ENCODE assay signal across 10 mouse cellular contexts in the genomic region with DNA sequence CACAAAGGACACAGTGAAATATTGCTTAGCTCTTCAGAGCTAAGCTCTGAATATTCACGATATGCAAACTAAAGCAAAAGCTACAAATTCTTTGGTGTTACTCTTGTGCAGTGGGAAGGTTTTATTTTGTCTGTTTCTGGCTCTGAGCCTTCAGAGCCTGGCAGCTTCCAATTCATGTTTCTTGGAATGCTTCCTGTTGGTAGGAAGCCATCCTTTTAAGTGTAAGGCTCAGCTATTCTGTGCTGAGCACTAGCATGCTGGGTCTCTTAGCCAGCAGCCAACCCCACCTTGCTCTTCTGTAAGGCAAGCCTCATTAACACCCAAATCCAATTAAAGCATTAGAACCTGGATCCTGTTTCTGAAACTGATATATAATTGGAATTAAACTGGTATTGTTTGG.
DNase-seq lines count a peak whose midpoint lies in the region; ATAC-seq lines count a peak whose summit lies in the region.
"Had no signal": no experiment of that assay in that cellular context is flagged by ENCODE, and none has a peak within 500 bp of the region (broad histone marks: within the 10 kb centered on the region; RNA-seq: fewer than 3 reads in every experiment).

No protein-coding gene starts in this region.

- no peaks in the 10 kb centered on the region for H3K4me1 ChIP-seq in neural tube, embryonic 13.5 days (replicated peaks)
- H3K4me1 ChIP-seq: limb, embryonic 12.5 days had no signal

- WGBS in neural tube, embryonic 13.5 days: 77% methylated on average over 1 of the region's 1 CpGs

- no peak for ATAC-seq in cerebellum, adult (ENCODE audit: insufficient number of reproducible peaks, low FRiP score, low TSS enrichment)
- peak; percentile 61 for ATAC-seq in neural tube, embryonic 13.5 days (ENCODE audit: low read depth)

- no peak overlapping the region for H3K9ac ChIP-seq in neural tube, embryonic 13.5 days
- H3K9ac ChIP-seq: limb, embryonic 12.5 days had no signal

- H3K27me3 ChIP-seq in neural tube, embryonic 13.5 days: no peaks in the 10 kb centered on the region
- H3K27me3 ChIP-seq: limb, embryonic 12.5 days had no signal

- H3K4me2 ChIP-seq in neural tube, embryonic 13.5 days: no peak overlapping the region
- H3K4me2 ChIP-seq: limb, embryonic 12.5 days had no signal

- no peaks in the 10 kb centered on the region for H3K36me3 ChIP-seq in neural tube, embryonic 13.5 days
- H3K36me3 ChIP-seq: limb, embryonic 12.5 days had no signal

- H3K27ac ChIP-seq in neural tube, embryonic 13.5 days (replicated peaks): no peak overlapping the region
- H3K27ac ChIP-seq: limb, embryonic 12.5 days had no signal

- DNase-seq in cerebellum, postnatal 36 days: peak; percentile 4 to 17
- DNase-seq in neural tube, embryonic 10.5 days (ENCODE audit: extremely low spot score, low spot score): no peak
- DNase-seq in left cerebral cortex, adult 9 months (ENCODE audit: low spot score in 2 of 2): peak; percentile 19 to 69
- no peak for DNase-seq in urinary bladder, postnatal 25 days (ENCODE audit: low spot score)
- no peak for DNase-seq in testis, postnatal 10 days (ENCODE audit: low spot score)
- DNase-seq in embryo, embryonic 10 days (ENCODE audit: low spot score): no peak
- DNase-seq: heart, postnatal 36 days had no signal

- no peak overlapping the region for H3K4me3 ChIP-seq in neural tube, embryonic 13.5 days
- H3K4me3 ChIP-seq: limb, embryonic 12.5 days had no signal

- H3K9me3 ChIP-seq in neural tube, embryonic 13.5 days: no peaks in the 10 kb centered on the region
- H3K9me3 ChIP-seq: limb, embryonic 12.5 days had no signal

Comparison
In these comparisons a context has a peak if more than half of its experiments do, and no peak if none do; other contexts are left out.
1. DNase-seq: peak in cerebellum, postnatal 36 days (2 of 2) and left cerebral cortex, adult 9 months (2 of 2); none in neural tube, embryonic 10.5 days (single experiment), urinary bladder, postnatal 25 days (single experiment), testis, postnatal 10 days (single experiment) and embryo, embryonic 10 days (single experiment).